Mouse (Mus musculus) midbrain, embryonic 11.5 days (tissue): ENCODE measurements around the gene Klhl33. TPM values are rescaled to one million over a fixed set of nuclear protein-coding genes. Genes with fewer than 3 reads are reported as not detected.
"Not testable (repeated sequence)": the region's sequence is repeated elsewhere in the genome, so short reads cannot be mapped to it uniquely, and the experiment has no call there.

Experiments used
- ATAC-seq: fragments of 200-750 bp; cut with Nextera tagmentation; 2 replicates; pipeline ENCODE4 v1.8.0; 2017; ENCODE audit warnings: moderate TSS enrichment, moderate library complexity; ENCODE audit not compliant: low FRiP score
- DNase-seq: peaks from one replicate; pipeline ENCODE4 v3.0.0; 2015; ENCODE audit warnings: low spot score; ENCODE audit errors: missing footprints
- H3K27ac ChIP-seq: fragments of 300-500 bp; sonication (generic); 2 replicates; pipeline ENCODE4 v1.5.1; 2014; ENCODE audit warnings: low read depth, low read length
- H3K27me3 ChIP-seq: fragments of 300-500 bp; sonication (generic); 2 replicates; pipeline ENCODE4 v1.6.1; 2014; ENCODE audit warnings: mild to moderate bottlenecking, low read length, moderate library complexity, mixed read lengths; ENCODE audit not compliant: control insufficient read depth, insufficient read depth
- H3K36me3 ChIP-seq: fragments of 300-500 bp; sonication (generic); 2 replicates; pipeline ENCODE4 v1.6.1; 2014; ENCODE audit warnings: mild to moderate bottlenecking, low read length, moderate library complexity, mixed read lengths; ENCODE audit not compliant: control insufficient read depth, insufficient read depth
- H3K4me1 ChIP-seq: fragments of 300-500 bp; sonication (generic); 2 replicates; pipeline ENCODE4 v1.6.1; 2014; ENCODE audit warnings: low read length; ENCODE audit not compliant: control insufficient read depth, insufficient read depth
- H3K4me2 ChIP-seq: fragments of 300-500 bp; sonication (generic); 2 replicates; pipeline ENCODE4 v1.6.1; 2014; ENCODE audit warnings: mild to moderate bottlenecking, moderate library complexity
- H3K4me3 ChIP-seq: fragments of 300-500 bp; sonication (generic); 2 replicates; pipeline ENCODE4 v1.5.1; 2014; ENCODE audit warnings: low read depth, low read length
- H3K9ac ChIP-seq: fragments of 300-500 bp; sonication (generic); 2 replicates; pipeline ENCODE4 v1.6.1; 2014; ENCODE audit warnings: low read length
- H3K9me3 ChIP-seq: fragments of 300-500 bp; sonication (generic); 2 replicates; pipeline ENCODE4 v1.6.1; 2016; ENCODE audit warnings: low read length; ENCODE audit not compliant: control insufficient read depth
- WGBS: fragments of 180-500 bp; shearing (Covaris S2); extraction: QIAGEN DNeasy Blood & Tissue Kit; methylation state at CpG from one replicate; pipeline ENCODE4 v1.1.7; 2014; 5-methylcytosine and 5-hydroxymethylcytosine counted together
- polyA plus RNA-seq: library from polyadenylated mRNA; unstranded; fragments of >200 nt; fragmentation: Nextera tagmentation; extraction: Ambion mirVana; gene quantifications from 2 replicates; pipeline ENCODE4 v1.2.1, GENCODE M21; 2014

Gene Klhl33
- polyA plus RNA-seq, 1 experiment from 2014 or later, result 0.25 TPM

DNA sequence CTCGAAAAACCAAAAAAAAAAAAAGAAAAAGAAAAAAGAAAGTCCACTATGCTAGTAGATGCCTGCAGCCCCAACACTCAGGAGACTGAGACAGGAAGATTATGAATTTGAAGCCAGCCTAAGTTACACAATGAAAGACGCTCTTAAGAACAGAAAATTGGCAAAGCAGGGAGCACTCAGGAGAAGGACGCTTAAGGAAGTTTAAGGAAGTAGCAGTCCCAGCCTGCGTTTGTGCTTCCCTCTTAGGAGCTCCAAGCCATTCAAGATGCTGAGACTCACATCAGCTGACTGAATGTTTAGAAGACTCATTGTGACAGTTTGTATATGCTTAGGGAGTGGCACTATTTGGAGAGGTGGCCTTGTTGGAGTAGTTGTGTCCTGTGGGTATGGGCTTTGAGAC, 10.8 kb upstream of the Klhl33 start:
- DNase-seq (no peak), ATAC-seq (no peak)
- H3K27ac ChIP-seq, result no peak overlapping the region
- no peak overlapping the region for H3K9ac ChIP-seq
- 80% methylated on average over 4 of the region's 4 CpGs for WGBS
- H3K27me3 ChIP-seq, result no peaks in the 10 kb centered on the region
- H3K4me2 ChIP-seq, result no peak overlapping the region
- no peaks in the 10 kb centered on the region for H3K9me3 ChIP-seq
- no peaks in the 10 kb centered on the region for H3K4me1 ChIP-seq
- H3K36me3 ChIP-seq, result peaks cover 6% of the 10 kb centered on the region; the same call in 1 of the 2 replicates
- H3K4me3 ChIP-seq, result no peak overlapping the region

GRCm38 (mm10) chr14:50905327-50905726, 8.0 kb upstream of the Klhl33 start:
- not testable (repeated sequence) for H3K36me3 ChIP-seq, H3K4me1 ChIP-seq, ATAC-seq, H3K4me3 ChIP-seq, H3K27ac ChIP-seq, H3K27me3 ChIP-seq, DNase-seq, H3K4me2 ChIP-seq, H3K9ac ChIP-seq, H3K9me3 ChIP-seq

- H3K36me3 ChIP-seq, result no peaks in the 10 kb centered on the region
- H3K9ac ChIP-seq, result no peak overlapping the region
- no peaks in the 10 kb centered on the region for H3K9me3 ChIP-seq
- H3K27ac ChIP-seq, result no peak overlapping the region
- no peak overlapping the region for H3K4me2 ChIP-seq
- no peak overlapping the region for H3K4me3 ChIP-seq
- ATAC-seq (no peak), DNase-seq (no peak)
- H3K27me3 ChIP-seq, result no peaks in the 10 kb centered on the region
- no peaks in the 10 kb centered on the region for H3K4me1 ChIP-seq
- 78% methylated on average over 4 of the region's 4 CpGs for WGBS
These were observed 7.5 kb upstream of the Klhl33 start for GRCm38 (mm10) chr14:50904828-50905129.

GRCm38 (mm10) chr14:50903973-50904827, 6.9 kb upstream of the Klhl33 start:
- H3K9ac ChIP-seq, result peak overlapping the region; percentile 57
- no peaks in the 10 kb centered on the region for H3K27me3 ChIP-seq
- no peaks in the 10 kb centered on the region for H3K4me1 ChIP-seq
- H3K4me2 ChIP-seq, result peak overlapping the region; percentile 74
- no peaks in the 10 kb centered on the region for H3K36me3 ChIP-seq
- ATAC-seq (peak; percentile 91), DNase-seq (peak; percentile 94)
- 3% methylated on average over 26 of the region's 26 CpGs for WGBS
- no peak overlapping the region for H3K27ac ChIP-seq
- peak overlapping the region; percentile 40 for H3K4me3 ChIP-seq
- no peaks in the 10 kb centered on the region for H3K9me3 ChIP-seq

DNA sequence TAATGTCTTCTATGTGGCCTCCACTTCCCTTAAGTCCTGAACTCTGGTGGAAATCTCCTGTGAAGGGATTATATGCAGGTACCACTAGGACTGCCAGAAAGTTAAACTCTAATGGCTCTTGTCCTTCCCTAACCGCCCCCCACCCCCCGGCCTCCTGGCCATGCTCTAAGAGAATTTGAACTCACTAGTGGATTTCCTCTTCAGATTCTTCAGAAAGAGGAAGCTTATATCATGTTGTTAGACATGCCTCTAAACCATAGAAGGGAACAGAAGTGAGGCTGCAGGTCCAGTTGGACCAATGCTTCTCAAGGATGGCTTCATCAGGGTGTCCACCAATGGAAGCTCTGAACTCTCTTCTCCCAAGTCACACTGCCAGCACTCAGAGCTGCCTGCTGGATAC, 685 bp upstream of the Klhl33 start:
- not testable (repeated sequence) for H3K4me2 ChIP-seq, H3K4me1 ChIP-seq, ATAC-seq, DNase-seq, H3K27ac ChIP-seq, H3K27me3 ChIP-seq, H3K9ac ChIP-seq, H3K4me3 ChIP-seq, H3K36me3 ChIP-seq, H3K9me3 ChIP-seq
- WGBS, result 83% methylated on average over 2 of the region's 2 CpGs

DNA sequence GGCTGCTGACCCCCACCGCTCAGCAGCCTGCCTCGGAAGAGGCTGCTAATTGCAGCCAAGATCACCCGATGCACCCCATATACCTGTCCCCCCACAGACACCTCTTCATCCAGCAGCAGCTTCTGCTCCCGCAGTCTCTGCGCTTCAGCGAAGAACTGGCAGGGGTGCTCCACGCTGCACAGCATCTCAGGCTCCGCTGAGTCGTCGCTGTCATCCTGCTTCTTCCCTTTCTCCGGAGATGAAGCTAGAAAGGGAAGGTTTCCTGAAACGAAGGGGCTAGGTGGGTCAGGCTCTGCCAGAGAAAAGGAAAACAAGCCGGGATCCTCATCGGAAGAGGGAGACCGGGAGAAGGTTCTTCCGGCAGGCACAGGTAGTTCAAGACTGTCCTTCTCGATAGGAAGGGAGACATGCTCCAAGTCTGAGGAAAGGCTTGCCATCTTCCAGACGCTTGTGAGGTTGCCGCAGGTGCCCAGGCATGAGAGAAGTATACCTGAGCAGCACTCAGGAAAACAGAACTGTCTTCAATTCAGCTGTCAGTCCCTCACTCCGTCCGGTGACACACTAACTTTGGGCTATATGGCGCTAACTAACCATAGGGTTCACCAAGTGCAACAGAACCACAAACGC, 447 bp downstream of the Klhl33 start:
- peak overlapping the region; percentile 36 for H3K4me3 ChIP-seq
- no peak for DNase-seq
- H3K4me1 ChIP-seq, result peaks cover 5% of the 10 kb centered on the region
- WGBS, result 16% methylated on average over 23 of the region's 23 CpGs
- peak overlapping the region; percentile 66 for H3K4me2 ChIP-seq
- no peaks in the 10 kb centered on the region for H3K36me3 ChIP-seq
- no peaks in the 10 kb centered on the region for H3K9me3 ChIP-seq
- H3K9ac ChIP-seq, result peak overlapping the region; percentile 56
- ATAC-seq, result peak; percentile 45
- no peaks in the 10 kb centered on the region; the same call in none of the 2 replicates for H3K27me3 ChIP-seq
- H3K27ac ChIP-seq, result no peak overlapping the region

- DNase-seq (peak; percentile 91), ATAC-seq (peak; percentile 65; the same call in 1 of the 2 replicates)
- no peaks in the 10 kb centered on the region; the same call in none of the 2 replicates for H3K27me3 ChIP-seq
- H3K9me3 ChIP-seq, result no peaks in the 10 kb centered on the region
- H3K9ac ChIP-seq, result peak overlapping the region; percentile 56
- H3K4me1 ChIP-seq, result peaks cover 5% of the 10 kb centered on the region
- WGBS, result 16% methylated on average over 19 of the region's 19 CpGs
- H3K27ac ChIP-seq, result no peak overlapping the region
- peak overlapping the region; percentile 36 for H3K4me3 ChIP-seq
- H3K36me3 ChIP-seq, result no peaks in the 10 kb centered on the region
- peak overlapping the region; percentile 66 for H3K4me2 ChIP-seq
These were observed 1.1 kb downstream of the Klhl33 start for GRCm38 (mm10) chr14:50895985-50896746.

- Histone ChIP-seq H3K4me1 (peaks cover 5% of the 10 kb centered on the region), H3K4me2 (no peak overlapping the region), H3K9ac (no peak overlapping the region), H3K27ac (no peak overlapping the region), H3K9me3 (no peaks in the 10 kb centered on the region), H3K36me3 (no peaks in the 10 kb centered on the region), H3K27me3 (no peaks in the 10 kb centered on the region; the same call in none of the 2 replicates), H3K4me3 (no peak overlapping the region)
- ATAC-seq (no peak), DNase-seq (no peak)
These were observed 1.9 kb downstream of the Klhl33 start for GRCm38 (mm10) chr14:50895407-50895806.
